Mouse (Mus musculus) kidney, adult 8-10 months (tissue): ENCODE results near the gene Gstp1.
"Not testable (repeated sequence)": the region's sequence is repeated elsewhere in the genome, so short reads cannot be mapped to it uniquely, and the experiment has no call there.

ENCODE experiments used
- DNase-seq, 2 experiments: peaks; one replicate each; pipeline ENCODE4 v3.0.0; 2022

Gstp1 gene

GRCm38 (mm10) chr19:4037788-4038232 lies at the start of gene Gstp1:
Gstp1 (minus strand) TSS chr19:4037985.
- DNase-seq = peak; percentile 83 to 90

GRCm38 (mm10) chr19:4087090-4087489 lies 49.3 kb upstream of the Gstp1 start:
- no peak for DNase-seq

- DNase-seq = no peak
Measured at GRCm38 (mm10) chr19:4086156-4086555, 48.4 kb upstream of the Gstp1 start.

- DNase-seq = peak in 1 of 2 experiments; percentile 57
Measured at GRCm38 (mm10) chr19:4084984-4085383, 47.2 kb upstream of the Gstp1 start.

DNA sequence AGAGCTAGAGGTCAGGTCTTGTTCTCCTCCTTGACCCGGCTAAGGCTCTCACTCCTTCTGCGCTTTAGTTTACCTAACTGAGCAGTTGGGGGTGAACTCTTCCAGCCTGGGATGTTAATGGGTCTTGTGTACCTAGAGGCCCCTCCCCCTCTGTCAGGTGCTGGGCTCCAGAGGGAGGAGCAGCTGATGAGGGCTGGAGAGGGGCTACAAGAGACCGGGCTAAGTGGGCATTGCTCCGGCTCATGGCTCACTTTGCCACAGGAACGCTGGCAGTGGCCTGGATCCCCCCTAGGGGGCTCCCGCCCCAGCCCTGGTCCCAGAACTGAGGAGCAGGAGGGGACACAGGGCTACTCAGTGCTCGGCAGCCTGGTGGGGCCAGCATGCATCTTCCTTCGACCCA lies 46.0 kb upstream of the Gstp1 start:
- no peak for DNase-seq

- DNase-seq = no peak
Measured at GRCm38 (mm10) chr19:4083316-4083715, 45.5 kb upstream of the Gstp1 start.

DNA sequence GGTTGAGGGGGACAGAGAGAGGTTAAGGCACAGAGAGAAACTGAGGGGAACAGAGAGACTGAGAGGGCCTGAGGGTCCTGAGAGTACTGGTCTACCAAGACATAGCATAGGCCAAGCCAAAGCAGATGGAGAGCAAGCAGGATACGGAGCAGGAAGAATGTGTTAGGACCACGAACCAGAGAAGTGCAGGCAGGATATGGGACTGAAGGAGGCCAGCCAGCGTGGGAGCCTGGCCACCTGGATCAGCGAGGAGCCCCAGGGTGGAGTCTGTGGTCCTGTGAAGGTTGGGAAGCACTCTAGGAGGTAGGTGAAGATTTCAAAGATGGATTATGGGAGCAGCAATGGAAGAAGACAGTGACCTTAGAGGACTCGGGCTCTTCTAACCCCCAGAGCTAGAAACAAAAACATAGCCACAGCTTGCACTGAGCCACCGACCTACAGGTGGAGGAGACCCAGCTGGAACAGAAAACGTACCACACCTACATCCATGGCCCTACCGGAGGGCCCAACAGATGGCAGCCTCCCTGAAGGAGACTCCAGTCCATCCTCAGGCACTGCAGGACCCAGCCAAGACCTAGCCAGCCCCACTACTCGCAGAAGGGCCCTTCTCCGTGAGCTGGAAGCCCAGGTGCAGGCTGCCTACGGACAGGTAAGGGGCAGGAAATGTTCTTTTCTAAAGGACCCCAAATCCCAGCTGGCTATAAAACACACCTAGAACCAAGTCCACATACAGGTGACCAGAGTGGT lies 44.6 kb upstream of the Gstp1 start:
- DNase-seq = no peak

DNA sequence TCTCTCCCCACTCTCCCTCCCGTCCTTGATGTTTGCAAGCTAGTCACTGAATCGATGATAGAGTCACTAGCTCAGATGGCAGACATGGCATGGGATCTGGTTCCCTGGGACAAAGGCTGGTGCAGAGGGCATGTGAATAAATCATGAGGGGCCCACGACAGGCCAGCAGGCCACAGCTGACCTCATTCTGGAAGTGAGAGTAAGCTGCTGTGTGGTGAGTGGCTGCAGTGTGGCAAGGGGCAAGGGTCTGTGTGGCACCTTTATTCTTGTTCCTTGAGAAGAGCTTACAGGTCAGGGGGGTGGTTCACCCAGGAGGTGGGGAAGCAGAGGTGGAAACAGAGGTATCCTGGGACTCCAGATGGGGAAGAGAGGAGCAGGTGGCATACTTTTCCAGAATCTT lies 43.6 kb upstream of the Gstp1 start, which contains the start of gene Cabp2:
TSS of gene Cabp2 (plus strand) at position 185 of the 400 bp plus-strand sequence.
- no peak for DNase-seq

GRCm38 (mm10) chr19:4080511-4081009 lies 42.8 kb upstream of the Gstp1 start:
- DNase-seq = no peak

- DNase-seq = no peak
Measured at GRCm38 (mm10) chr19:4079594-4079993, 41.8 kb upstream of the Gstp1 start.

DNA sequence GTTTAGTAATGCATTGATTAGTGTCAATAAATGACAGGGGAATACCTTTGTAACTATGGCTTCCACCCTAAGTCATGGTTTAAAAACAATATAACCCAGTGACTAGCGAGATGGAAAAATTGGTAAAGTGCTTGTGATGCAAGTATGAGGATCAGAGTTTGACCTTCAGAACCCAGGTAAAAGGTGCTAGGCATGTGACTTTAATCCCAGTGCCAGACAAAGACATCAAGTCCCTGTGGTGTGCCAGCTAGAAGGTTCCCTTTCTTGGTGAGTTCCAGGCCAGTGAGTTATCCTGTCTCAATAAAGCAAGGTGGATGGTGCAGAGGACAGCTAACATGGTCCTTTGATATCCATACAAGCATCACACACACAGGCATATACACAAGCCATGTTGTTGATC lies 37.7 kb upstream of the Gstp1 start:
- peak; percentile 56 to 66 for DNase-seq

DNA sequence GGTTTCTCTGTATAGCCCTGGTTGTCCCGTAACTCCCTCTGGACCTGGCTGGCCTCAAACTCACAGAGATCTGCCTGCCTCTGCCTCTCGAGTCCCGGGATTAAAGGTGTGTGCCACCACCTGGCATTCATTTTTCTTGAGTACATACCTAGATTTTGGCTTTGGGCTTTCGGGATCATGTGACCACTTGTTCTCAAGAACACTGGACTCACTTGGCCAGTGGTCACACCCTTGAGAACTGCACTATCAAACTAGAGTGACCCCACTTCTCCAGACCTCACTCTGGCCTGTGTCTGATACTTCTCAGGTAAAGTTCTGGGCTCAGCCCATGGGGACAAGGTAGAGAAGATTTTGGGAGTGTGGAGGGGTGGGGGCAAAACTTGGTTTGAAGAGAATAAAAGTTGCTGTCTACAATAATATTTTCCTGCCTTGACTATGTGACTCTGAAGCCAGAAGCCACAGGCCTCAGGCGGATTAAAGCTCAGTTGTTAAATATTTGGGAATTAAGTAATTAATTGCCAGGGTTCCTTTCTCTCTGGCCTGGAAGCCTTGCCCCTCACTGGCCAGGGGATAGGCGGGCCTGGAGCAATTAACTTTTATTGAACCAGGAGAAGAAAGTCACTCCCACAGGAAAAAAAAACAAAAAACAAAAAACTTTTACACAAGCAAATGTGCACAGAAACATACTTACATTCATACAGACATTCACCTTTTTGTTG lies 35.1 kb upstream of the Gstp1 start:
- DNase-seq = peak; percentile 51 to 56

DNA sequence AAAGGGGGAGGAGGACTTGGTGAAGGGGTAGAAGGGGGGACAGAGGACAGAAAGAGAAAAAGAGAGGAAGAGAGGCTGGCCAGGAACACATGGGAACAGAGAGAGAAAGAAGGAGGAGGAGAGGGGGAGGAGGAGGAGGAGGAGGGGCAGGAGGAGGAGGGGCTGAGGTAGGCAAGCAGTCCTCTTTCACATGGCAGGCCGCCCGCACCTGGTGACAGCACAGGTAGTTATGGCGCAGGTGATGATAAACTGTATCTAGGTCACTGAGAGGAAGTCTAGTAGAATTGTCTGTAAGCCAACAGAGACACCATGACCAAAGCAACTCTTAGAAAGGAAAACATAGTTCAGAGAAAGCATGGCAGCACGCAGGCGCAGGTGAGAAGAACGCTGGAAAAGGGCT lies 33.6 kb upstream of the Gstp1 start:
- no peak for DNase-seq

DNA sequence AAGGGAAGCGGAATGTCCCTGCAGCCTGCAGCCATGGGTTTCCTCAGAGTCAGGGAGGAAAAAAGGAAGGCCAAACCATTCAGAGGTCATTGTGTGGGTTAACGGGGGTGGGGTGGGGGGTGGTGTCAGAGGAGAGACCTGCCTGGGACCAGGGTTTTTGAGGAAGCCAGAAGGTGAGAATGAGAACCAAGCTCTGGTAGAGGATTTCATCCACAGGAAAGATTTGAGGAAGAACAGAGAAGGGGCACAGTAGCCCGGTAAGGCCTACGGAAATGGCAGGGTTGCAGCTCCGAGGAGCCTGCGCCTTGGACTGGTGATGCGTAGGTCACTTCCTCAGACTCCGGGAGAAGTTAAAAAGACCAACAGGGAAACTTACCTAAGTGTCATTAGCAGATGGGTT lies 33.0 kb upstream of the Gstp1 start:
- no peak for DNase-seq

- DNase-seq = no peak
Measured at GRCm38 (mm10) chr19:4070311-4070710, 32.5 kb upstream of the Gstp1 start.

DNA sequence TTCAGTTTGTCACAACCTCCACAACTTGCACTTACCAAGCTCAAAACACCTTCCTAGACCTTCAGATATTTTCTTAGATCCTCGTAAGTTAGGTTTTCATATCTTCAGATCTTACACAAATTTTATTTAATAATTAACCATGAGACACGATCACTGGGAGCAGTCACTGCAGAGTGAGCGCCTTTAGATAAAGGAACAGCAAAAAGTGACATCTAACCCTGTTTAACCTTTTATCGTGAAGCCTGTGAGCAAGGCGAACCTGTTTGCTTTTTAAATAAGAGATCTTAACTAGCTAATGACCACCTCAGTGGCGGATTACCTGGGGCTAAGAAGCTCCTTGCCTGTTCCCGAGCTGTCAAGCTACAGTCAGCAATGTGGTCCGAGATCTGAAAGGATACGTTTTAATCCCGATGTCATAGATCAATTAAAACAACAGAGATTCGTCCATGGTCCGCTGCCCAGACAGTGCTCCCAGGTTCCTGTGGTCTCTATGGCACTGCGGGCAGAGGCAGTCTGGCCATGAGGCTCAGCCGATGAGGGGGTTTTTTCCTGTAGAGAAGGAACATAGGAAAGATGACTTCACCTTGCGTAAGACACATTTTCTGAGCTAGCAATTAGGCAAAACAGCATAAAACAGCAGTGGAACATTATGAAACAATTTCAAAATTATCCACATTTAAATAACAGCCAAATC lies 31.1 kb upstream of the Gstp1 start:
- DNase-seq = no peak

GRCm38 (mm10) chr19:4068242-4068641 lies 30.5 kb upstream of the Gstp1 start:
- not testable (repeated sequence) for DNase-seq

- DNase-seq = no peak
Measured at GRCm38 (mm10) chr19:4066877-4067276, 29.1 kb upstream of the Gstp1 start.

GRCm38 (mm10) chr19:4066280-4066679 lies 28.5 kb upstream of the Gstp1 start:
- DNase-seq = peak in 1 of 2 experiments; percentile 51

GRCm38 (mm10) chr19:4064501-4064900 lies 26.7 kb upstream of the Gstp1 start:
- not testable (repeated sequence) for DNase-seq

GRCm38 (mm10) chr19:4063357-4063756 lies 25.6 kb upstream of the Gstp1 start:
- not testable (repeated sequence) for DNase-seq

- no peak for DNase-seq
Measured at GRCm38 (mm10) chr19:4060899-4061465, 23.2 kb upstream of the Gstp1 start.
